Mouse (Mus musculus) left cerebral cortex, postnatal 36 days (tissue): Measurements from ENCODE around the gene Magix. TPM values are rescaled to one million over a fixed set of nuclear protein-coding genes. Genes with fewer than 3 reads are reported as not detected.
A peak's percentile ranks its signal among the peaks of the same experiment; 100 is the strongest.

Experiments used
- DNase-seq, 2 experiments: peaks; one replicate each; pipeline ENCODE4 v3.0.0; 2021 to 2022; ENCODE audit warnings: low spot score in 2 of 2, mixed read lengths in 1 of 2
- intact Hi-C: fragments of 180-260 bp; cut with DNase I; formaldehyde crosslinking; loops from one replicate; pipeline ENCODE4 v1.15.1; 2025
- total RNA-seq, 2 experiments: library from RNA; stranded (reverse); gene quantifications; 2 replicates each; pipeline ENCODE4 v1.2.3; 2021

Gene Magix
- total RNA-seq, 2 experiments from 2014 or later, result 0.17 to 0.41 TPM

DNA sequence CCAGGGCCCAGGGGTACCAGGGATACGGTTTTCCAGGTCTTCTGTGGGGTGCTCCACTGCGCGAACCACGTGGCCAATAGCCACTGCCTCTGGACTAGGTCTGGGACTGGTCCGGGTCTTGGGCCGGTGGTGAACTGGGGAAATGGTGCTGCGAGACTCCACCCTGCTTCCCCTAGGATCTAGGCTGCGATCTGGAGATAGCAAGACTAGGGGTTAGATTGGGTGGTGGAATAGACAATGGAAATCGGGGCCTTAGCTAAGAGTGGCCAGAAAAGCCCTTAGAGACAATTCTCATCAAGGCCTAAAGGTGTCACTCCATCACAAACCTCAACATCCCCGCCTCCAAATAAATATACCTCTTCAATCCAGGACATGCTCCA, 6.1 kb downstream of the Magix start:
- intact Hi-C loops, result no loop called here
- DNase-seq, result no peak

DNA sequence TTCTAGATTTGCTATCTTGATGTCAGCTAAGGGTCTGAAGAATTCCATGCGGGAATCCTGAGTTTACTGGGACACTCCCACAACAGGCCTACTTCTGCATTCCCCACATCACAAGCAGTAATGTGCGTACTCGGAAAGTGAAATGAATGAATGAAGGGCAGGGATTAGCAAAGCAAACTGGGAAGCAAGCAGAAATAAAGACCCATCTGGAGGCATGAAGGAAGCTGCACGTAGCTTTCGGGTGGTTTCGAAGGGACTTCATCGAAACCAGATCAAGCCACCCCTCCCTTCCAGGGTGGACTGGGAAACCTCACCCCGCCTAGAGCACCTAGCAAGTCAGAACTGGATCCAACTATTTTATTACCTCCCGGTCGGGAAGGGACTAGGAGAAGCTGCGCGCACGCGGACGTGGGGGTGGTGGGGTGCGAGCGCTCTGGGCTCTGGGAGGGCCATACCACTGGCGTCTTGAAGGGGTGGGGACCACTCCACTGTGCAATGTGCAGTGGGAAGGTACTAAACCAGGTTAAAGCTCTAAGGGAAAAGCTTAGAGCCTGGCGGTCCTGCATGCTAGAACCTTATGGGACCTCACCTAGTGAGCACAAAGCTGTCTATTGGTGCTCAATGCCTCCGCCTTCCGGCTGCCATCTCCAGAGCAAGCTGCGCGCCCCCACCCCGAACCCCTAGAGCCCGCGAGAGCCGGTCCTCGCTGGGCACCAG, 6.6 kb downstream of the Magix start:
- peak; percentile 27 for DNase-seq
- intact Hi-C loops, result no loop called here

DNA sequence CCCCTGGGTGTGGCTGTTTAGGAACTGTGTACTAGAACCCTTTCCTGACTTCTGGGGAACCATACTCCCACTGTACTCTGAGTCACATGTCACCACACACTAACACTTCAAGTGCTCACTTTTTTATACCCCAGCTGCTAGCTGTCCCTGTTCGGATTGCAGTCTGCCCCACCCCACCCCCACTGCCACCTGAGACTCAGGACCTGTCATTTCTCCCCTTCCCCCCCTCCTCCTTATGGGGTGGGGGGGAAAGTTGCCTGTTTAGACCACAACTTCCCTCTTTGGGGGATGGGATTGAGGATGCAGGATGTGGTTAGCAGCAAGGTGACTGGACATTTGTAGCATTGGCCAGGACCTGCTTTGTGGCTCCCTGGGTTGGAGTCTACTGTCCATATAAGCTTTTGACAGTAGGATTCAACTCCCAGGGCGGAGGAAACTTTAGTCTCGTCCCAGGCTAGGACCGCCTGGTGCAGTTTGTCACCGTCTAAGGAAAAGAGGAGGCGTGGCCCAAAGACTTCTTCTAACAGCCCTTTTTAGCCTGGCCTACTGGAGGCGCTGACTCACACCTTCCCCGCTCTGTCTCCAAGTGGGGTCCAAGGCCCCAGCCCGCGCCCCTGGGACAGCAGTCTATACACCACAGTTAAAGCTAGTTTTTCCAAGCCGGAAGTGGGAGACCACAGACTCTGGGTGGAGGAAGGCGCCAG, 7.3 kb downstream of the Magix start:
- intact Hi-C loops, result no loop called here
- DNase-seq, result no peak

DNA sequence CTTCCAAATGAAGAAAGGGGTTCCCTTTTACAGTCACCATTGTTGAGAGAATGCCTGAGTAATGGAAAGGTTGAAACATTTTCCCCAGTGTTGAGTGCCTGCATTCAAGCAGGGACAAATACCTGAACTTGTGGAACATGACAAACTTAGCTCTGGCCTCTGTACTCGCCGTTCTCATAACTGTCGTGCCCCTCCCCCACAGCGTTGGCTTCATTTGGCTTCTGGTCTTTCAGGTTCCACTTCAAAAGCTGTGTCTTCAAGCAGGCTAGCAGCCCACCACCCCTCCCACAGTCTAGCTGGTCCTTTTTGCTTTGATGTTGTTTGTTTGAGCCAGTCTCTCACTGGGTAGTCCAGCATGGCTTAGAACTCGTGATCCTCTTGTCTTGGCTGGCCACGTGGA, 8.3 kb downstream of the Magix start:
- no peak for DNase-seq
- intact Hi-C loops, result no loop called here

DNA sequence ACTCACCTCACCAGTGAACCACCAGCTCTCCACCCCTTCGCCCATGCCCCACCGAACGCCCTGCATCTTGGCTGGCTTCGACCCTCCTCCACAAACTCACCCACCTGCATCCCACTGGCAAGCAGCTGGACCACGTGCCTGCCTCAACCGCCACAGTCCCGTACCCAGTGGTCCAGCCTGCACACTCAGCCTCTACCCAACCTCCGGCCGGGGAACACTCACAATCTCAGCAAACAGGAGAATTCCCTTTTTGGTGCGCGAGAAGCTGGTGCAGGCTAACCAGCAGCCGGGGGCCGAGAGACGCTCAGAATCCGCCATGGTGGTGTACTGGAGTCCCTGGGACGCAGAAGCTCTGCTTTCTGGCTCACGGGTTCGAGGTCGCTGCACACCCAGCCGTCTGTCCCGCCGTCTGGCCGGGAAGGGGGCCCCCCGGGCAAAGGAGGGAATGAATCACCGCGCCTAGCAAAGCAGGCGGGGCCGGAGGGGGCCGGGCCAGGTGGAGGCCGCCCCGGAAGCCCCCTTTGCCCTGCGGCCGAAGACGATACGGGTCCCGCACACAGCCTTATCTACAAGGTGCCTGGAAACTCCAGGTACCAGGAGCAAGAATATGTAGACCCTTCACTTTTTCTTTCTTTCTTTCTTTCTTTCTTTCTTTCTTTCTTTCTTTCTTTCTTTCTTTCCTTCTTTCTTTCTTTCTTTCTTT, 10.0 kb downstream of the Magix start, which contains the start of gene Plp2:
TSS of gene Plp2 (minus strand) at position 470 of the 703 bp plus-strand sequence.
- peak in 1 of 2 experiments; percentile 28 for DNase-seq

DNA sequence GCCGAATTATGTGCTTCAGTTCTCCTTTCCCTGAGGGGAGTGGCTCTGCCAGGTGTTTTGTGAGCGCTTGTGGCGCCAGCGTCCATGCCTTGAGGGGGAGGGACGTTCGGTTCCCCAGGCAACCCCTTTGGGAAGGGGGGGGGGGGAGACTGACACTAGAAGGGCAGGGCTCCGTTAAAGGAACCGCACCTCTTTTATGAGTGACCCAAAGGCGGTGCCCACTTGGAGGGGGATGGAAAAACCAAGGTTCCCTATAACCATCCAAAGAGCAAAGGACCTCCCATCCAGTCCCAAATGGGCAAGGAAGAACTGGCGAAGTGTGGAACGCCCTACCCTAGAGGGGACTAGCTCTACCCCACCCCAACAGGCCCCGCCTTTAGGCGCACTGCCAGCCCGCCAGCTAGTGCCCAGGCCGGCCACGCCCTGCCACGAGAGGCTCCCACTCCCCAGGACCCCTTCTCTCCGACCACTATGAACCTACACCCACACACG, 10.6 kb downstream of the Magix start:
- peak in 1 of 2 experiments; percentile 43 for DNase-seq

More for the DNA sequence above, 10.0 kb downstream of the Magix start, which contains the start of gene Plp2:
- intact Hi-C loops, result no loop called here

DNA sequence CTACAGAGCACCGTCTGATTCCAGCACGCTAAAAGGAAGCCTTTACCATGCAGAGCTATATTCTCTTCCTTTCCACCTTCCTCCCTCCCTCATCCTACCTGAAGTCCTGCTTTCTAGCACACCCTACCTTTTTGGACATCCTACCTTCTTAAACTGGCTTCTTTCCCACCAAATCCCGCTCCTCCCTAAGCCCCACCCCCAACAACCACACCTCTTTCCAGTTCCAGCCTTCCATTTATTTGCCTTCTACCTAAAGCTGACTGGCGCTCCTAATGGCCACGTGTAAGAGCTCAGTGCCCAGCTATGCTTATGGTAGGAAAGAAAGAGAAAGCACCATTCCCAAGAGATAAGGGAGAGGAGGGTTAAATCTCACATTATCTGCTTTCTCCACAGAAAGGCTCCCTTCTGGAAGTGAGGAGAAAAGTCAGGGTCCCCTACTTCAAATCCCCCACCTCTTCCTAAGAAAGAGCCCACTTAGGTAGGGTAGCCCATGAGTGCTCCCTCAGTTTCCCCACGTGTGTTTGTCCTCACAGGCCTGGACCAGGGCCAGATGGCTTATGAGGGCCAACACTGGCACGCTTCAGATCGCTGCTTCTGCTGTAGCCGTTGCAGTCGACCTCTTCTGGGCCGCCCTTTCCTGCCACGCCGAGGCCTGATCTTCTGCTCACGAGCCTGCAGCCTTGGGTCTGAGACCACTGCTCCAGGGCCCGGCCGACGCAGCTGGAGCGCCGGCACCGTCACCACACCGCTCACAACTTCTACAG, 15.1 kb downstream of the Magix start:
- no peak for DNase-seq
- intact Hi-C loops, result no loop called here

More for the DNA sequence above, 10.6 kb downstream of the Magix start:
- intact Hi-C loops, result no loop called here

DNA sequence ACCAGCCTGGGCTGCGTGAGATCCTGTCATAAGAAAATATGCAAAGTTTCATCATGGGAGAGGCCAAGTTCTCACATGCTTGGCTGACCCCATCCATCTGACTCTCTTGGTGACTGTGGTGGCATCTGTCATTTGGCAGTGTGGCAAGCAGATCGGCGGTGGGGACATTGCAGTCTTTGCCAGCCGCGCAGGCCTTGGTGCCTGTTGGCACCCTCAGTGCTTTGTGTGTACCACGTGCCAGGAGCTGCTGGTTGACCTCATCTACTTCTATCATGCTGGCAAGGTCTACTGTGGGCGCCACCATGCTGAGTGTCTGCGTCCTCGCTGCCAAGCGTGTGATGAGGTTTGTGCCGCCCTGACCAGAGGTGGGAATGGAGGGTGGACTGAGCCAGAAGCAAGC, 16.3 kb downstream of the Magix start:
- DNase-seq, result no peak
- intact Hi-C loops, result no loop called here

DNA sequence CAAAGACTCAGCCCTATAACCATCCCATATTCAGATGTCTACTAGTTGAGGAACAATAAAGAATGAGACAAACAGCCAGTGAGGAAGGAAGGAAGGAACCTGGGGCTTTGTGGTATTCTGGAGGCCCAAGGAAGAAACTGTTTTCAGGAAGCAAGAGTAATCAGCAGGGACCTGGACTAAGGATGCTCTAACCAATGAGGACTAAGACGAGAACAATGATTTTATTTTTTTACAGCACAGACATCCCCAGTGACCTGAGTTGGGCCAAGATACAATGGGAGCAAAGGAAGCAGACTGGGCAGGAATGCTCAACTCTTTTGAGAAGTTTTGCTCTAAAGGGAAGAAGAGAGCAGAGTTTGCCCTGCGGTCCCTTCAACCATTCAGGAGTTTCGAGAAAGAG, 18.1 kb downstream of the Magix start:
- intact Hi-C loops, result no loop called here
- no peak for DNase-seq

DNA sequence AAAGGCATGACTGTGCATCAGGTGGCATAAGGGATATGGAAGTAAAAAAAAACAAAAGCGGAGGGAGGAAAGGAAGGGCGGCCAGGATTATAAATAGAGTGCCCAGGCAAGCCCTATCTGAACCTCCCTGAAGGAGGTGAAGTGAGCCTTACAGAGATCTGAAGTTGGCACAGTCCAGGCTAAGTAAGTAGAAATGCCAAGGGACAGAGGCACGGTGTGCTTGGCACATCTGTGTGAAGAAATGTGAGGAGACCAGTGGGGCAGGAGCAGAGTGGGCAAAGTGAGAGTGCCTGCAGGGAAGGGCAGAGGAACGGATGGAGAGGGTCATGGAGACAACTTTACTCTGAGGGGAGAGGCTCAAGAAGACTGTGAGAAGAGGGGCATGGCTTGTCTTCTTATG, 20.0 kb downstream of the Magix start:
- intact Hi-C loops, result no loop called here
- DNase-seq, result no peak

DNA sequence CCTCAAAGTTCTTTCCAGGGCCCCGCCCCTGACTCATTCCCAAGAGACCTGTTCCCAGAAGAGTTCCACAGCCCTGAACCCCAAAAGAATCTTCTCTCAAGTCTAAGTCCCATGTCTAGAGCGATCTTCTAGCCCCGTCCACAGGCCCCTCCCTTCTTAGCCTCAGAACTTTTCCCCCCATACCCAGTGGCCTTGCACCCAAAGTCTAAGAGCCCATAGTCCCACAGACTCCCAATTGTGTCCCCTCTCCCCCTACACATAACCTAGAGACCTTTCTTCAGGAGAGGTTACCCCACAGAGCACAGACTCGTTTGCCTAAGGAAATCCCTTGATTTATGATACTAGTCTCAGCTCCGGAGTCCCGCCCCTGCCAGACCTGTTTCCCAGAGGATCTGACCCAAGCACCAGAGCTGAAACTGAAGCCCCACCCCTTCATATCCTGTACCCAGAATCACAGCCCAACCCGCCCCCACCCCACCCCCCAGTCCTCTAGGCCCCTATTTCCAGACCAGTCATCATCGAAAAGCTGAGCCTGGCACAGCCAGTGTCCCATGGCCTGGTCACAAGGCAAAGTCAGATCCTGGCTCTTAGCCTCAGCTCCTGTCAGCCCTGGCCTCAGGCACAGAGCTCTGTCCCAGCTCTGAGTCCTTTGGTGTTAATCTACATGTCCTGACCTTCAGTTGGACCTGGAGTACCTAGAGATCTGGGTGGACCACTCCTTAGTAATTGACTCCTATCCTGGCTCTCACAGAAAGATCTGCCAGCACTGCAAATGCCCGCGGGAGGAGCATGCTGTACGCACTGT, 22.1 kb downstream of the Magix start:
- no peak for DNase-seq
- intact Hi-C loops, result no loop called here

DNA sequence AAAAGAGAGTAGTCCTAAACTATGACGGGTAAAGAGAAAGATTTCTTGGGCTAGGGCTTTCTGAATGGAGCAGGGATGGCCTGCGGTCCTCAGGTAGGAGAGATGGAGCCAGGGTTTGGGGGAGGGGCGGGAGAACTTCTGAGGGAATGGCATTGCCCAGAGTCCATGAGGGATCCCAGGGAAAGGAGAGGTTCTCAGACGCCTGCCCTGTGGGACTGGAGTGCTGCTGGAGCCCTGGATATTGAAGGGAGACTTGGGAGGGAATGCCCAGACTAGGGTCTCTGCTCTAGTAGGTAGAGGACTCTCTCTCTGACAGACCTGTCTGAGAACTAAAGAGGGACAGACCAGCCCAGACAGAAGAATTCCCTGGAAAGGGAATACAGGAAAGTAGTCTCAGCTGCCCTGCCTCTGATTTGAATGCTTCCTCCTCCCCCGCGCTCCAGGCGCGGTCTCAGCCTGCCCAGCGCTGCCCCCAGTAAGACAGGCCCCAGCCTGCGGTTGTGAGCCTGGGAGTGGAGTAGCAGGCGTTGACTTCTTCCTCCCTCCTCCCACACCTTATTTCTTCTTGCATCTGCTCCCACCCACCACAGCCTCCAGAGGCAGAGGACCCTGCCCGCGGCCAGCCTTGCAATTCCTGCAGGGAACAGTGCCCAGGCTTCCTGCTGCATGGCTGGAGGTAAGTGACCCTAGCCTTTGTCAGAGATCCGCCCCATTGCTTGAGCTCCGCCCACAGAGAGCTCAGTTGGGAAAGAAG, 22.8 kb downstream of the Magix start:
- DNase-seq, result no peak
- intact Hi-C loops, result no loop called here

DNA sequence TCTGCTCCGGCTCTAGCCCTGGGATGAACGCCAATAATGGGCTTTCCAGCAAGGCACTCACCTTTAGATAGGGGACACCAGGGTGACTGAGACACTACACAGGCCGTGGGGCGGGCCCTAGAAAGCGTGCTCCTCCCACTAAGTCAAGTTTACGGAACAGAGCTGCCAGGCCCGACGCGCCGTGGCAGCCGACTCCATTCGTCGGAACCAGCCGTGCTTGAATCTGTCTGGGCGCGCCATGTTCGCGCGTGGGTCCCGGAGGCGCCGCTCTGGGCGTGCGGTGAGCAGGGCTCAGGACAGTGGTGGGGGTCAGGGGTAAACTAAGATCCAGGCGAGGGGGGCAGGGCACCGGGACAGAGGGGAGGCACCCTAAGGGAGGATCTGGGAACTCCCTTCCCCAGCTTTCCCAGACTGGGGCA, 23.8 kb downstream of the Magix start, which contains the start of gene Prickle3:
TSS of gene Prickle3 (plus strand) at position 40 of the 419 bp plus-strand sequence.
- DNase-seq, result no peak
- intact Hi-C loops, result no loop called here

DNA sequence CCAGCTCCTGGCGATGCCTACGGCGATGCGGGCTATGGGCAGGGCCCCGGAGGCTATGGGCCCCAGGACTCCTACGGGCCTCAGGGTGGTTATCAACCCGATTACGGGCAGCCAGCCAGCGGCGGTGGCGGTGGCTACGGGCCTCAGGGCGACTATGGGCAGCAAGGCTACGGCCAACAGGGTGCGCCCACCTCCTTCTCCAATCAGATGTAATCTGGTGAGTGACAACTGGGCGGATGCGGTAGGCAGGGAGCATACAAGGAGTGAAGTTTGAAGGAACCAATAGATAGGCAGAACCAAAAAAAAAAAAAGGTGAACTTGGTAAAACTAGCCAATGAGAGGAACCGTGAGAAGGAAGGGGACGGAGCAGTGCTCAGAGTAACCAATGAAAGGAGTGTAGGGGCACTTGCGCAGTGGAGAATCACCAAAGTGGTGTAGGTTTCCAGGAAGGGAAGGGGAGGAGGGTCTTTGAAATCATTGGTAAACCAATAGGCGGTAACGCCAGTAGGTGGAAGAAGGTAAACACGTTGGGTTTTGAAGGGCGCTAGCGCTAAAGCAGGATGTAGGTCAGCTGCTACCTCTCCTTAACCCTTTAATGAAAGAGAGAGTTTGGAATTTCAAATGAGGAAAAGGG, 32.3 kb downstream of the Magix start:
- no peak for DNase-seq

DNA sequence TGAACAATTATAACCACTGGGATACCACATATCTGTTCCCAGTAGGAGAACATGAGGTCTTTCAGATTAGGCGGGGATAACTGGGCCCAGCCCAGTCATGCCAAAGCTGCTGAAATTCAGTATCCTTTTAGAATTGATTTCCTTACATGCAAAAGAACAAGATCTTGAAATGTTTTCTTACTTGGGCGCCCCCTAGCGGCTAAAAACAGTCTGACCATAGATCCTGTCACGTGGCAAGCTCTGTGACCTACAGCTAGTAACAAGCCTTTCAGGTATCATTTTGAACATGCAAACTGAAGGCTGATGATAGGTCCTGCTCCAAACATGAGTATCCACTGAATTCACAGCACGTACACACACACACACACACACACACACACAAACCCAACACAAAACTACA, 35.7 kb downstream of the Magix start:
- intact Hi-C loops, result loop anchor here (5.0 kb wide), 1 partner anchor 173 kb away; no protein-coding TSS in a partner anchor
- peak; percentile 67 to 78 for DNase-seq

More for the DNA sequence above, 32.3 kb downstream of the Magix start:
- intact Hi-C loops, result loop anchor here (5.0 kb wide), 1 partner anchor 176 kb away; no protein-coding TSS in a partner anchor

DNA sequence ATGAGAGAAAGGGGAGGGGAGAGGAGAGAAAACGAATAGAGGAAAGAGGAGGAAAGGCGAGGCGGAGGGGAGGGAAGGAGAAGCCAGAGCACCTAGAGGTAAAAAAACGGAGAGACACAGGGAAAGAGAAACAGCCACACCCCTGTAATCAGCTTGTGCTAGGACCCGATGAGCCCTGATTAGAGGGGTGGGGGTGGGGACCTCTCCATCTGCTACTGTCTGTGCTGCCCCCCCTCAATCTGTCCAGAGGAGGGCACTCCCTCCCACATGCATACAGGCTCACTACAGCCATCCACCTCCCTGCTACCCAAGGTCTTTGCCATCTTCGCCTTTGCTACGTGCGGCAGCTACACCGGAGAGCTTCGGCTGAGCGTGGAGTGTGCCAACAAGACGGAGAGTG, 40.3 kb downstream of the Magix start:
- intact Hi-C loops, result loop anchor here (5.0 kb wide), 1 partner anchor 68 kb away; the partner anchor contains the start of genes Foxp3 and Ppp1r3f

More for the DNA sequence above, 40.3 kb downstream of the Magix start:
- DNase-seq, result no peak
